Mouse (Mus musculus) CH12.LX (cell line): ENCODE measurements at regions not wholly inside any gene's neighbourhood (a gene's known extent, or its start where the extent isn't known, plus 50 kb on each side); places are given as distances from the start of the nearest gene placed in this dataset.

Source experiments
- CHD1 ChIP-seq: IDR thresholded peaks from 2 replicates; pipeline ENCODE4 v1.6.1; 2012; ENCODE audit warnings: low read depth, low read length, improper control_type of control experiment, inconsistent platforms
- CTCF ChIP-seq, 2 experiments: IDR thresholded peaks in 1 of 2; conservative IDR thresholded peaks in 1 of 2; 2 replicates each; pipeline ENCODE4 v1.5.1; 2011 to 2012; ENCODE audit warnings: low read depth in 2 of 2, low read length in 2 of 2, improper control_type of control experiment in 1 of 2, inconsistent platforms in 1 of 2, mild to moderate bottlenecking in 1 of 2, moderate library complexity in 1 of 2
- HCFC1 ChIP-seq: IDR thresholded peaks from 2 replicates; pipeline ENCODE4 v1.6.1; 2012; ENCODE audit warnings: low read depth, mild to moderate bottlenecking, inconsistent platforms, low read length, improper control_type of control experiment
- MAX ChIP-seq: IDR thresholded peaks from 2 replicates; pipeline ENCODE4 v1.6.1; 2011; ENCODE audit warnings: low read length, improper control_type of control experiment
- MEF2A ChIP-seq: IDR thresholded peaks from 2 replicates; pipeline ENCODE4 v1.6.1; 2014; ENCODE audit warnings: low read depth, mild to moderate bottlenecking, inconsistent platforms, low read length, improper control_type of control experiment, borderline replicate concordance
- MXI1 ChIP-seq: IDR thresholded peaks from 2 replicates; pipeline ENCODE4 v1.6.1; 2011; ENCODE audit warnings: mild to moderate bottlenecking, low read depth, low read length, improper control_type of control experiment
- NRF1 ChIP-seq: IDR thresholded peaks from 2 replicates; pipeline ENCODE4 v1.6.1; 2014; ENCODE audit warnings: low read depth, mild to moderate bottlenecking, inconsistent platforms, low read length, improper control_type of control experiment, moderate library complexity
- POLR2A ChIP-seq: IDR thresholded peaks from 2 replicates; pipeline ENCODE4 v1.6.1; 2011; ENCODE audit warnings: low read depth, mild to moderate bottlenecking, improper control_type of control experiment, low read length
- POLR2AphosphoS2 ChIP-seq: IDR thresholded peaks from 2 replicates; pipeline ENCODE4 v1.6.1; 2011; ENCODE audit warnings: low read depth, low read length, improper control_type of control experiment
- SIN3A ChIP-seq: IDR thresholded peaks from 2 replicates; pipeline ENCODE4 v1.6.1; 2012; ENCODE audit warnings: low read length, improper control_type of control experiment, inconsistent platforms
- TBP ChIP-seq: conservative IDR thresholded peaks from 2 replicates; pipeline ENCODE4 v1.6.1; 2011; ENCODE audit warnings: low read depth, low read length, improper control_type of control experiment
- USF1 ChIP-seq: IDR thresholded peaks from 2 replicates; pipeline ENCODE4 v1.6.1; 2014; ENCODE audit warnings: low read depth, mild to moderate bottlenecking, inconsistent platforms, low read length, improper control_type of control experiment

- TF ChIP-seq CTCF (conservative IDR thresholded peaks at IDR 0.05 in 1 of 2, IDR thresholded peaks at IDR 0.05 in 1 of 2; ENCODE audit: low read depth in 2 of 2, low read length in 2 of 2) (no peak), NRF1 (no peak), MXI1 (no peak), MAX (no peak), POLR2A (no peak), POLR2AphosphoS2 (no peak), USF1 (no peak), CHD1 (no peak), HCFC1 (no peak), TBP (no peak), SIN3A (no peak), MEF2A (no peak)
These were observed 89.6 kb downstream of the Sptssa start for GRCm38 (mm10) chr12:54566532-54567425.
